Mouse (Mus musculus) brain, embryonic 14.5 days (tissue): ENCODE results near the gene Fstl3. TPM values are rescaled to one million over a fixed set of nuclear protein-coding genes. Genes with fewer than 3 reads are reported as not detected.

Experiments used
- DNase-seq: peaks from one replicate; pipeline ENCODE4 v3.0.0-alpha.2; 2011; ENCODE audit warnings: low read depth
- CTCF ChIP-seq: fragments of 200-500 bp; IDR thresholded peaks from 2 replicates; pipeline ENCODE4 v1.5.1; 2012; ENCODE audit warnings: inconsistent platforms, mild to moderate bottlenecking, moderate library complexity, borderline replicate concordance; ENCODE audit not compliant: insufficient read depth, insufficient read length; ENCODE audit errors: extremely low read depth
- POLR2A ChIP-seq: fragments of 200-500 bp; IDR thresholded peaks from 2 replicates; pipeline ENCODE4 v1.6.1; 2012; ENCODE audit warnings: mild to moderate bottlenecking, inconsistent platforms, borderline replicate concordance; ENCODE audit not compliant: poor library complexity, insufficient read depth, insufficient read length, severe bottlenecking; ENCODE audit errors: extremely low read depth
- polyA plus RNA-seq: library from polyadenylated mRNA; depleted of rRNA; stranded (reverse); fragments of >200 nt; gene quantifications from 2 replicates; pipeline ENCODE4 v1.2.3, GENCODE M21; 2012

Gene Fstl3
- polyA plus RNA-seq, 1 experiment, result 2.2 TPM

- TF ChIP-seq POLR2A, result peak; percentile 96
- peak; percentile 85 for TF ChIP-seq CTCF
- DNase-seq, result peak; percentile 84
Observed at GRCm38 (mm10) chr10:79793051-79793737, 16.1 kb downstream of the Fstl3 start, which contains the start of gene Palm. Palm (plus strand) TSS chr10:79793572.

GRCm38 (mm10) chr10:79793738-79794490 is 16.8 kb downstream of the Fstl3 start:
- TF ChIP-seq CTCF (0 out of 2 replicates have a peak, but pooled peaks have one; percentile 3), POLR2A (no peak)
- peak; percentile 83 for DNase-seq

GRCm38 (mm10) chr10:79794491-79794931 is 17.4 kb downstream of the Fstl3 start:
- TF ChIP-seq CTCF (no peak), POLR2A (no peak)
- DNase-seq, result peak; percentile 58

- DNase-seq, result no peak
- TF ChIP-seq POLR2A (no peak), CTCF (no peak)
Observed at GRCm38 (mm10) chr10:79795905-79796304, 18.8 kb downstream of the Fstl3 start.

GRCm38 (mm10) chr10:79797326-79797725 is 20.3 kb downstream of the Fstl3 start:
- no peak for TF ChIP-seq CTCF
- no peak for TF ChIP-seq POLR2A
- DNase-seq, result peak; percentile 49

- DNase-seq, result no peak
- TF ChIP-seq CTCF (no peak), POLR2A (no peak)
Observed at GRCm38 (mm10) chr10:79798289-79798928, 21.3 kb downstream of the Fstl3 start.

- TF ChIP-seq CTCF (no peak), POLR2A (no peak)
- no peak for DNase-seq
Observed at GRCm38 (mm10) chr10:79800508-79800907, 23.4 kb downstream of the Fstl3 start.

GRCm38 (mm10) chr10:79801837-79802236 is 24.8 kb downstream of the Fstl3 start:
- DNase-seq, result no peak
- no peak for TF ChIP-seq CTCF
- TF ChIP-seq POLR2A, result no peak

- DNase-seq, result peak; percentile 23
- TF ChIP-seq CTCF (no peak), POLR2A (no peak)
Observed at GRCm38 (mm10) chr10:79802331-79802971, 25.4 kb downstream of the Fstl3 start.

- DNase-seq, result peak; percentile 97
Observed at GRCm38 (mm10) chr10:79803716-79804323, 26.7 kb downstream of the Fstl3 start.

More at GRCm38 (mm10) chr10:79803716-79804323, 26.7 kb downstream of the Fstl3 start:
- TF ChIP-seq CTCF (no peak), POLR2A (peak; percentile 25; the same call in 1 of the 2 replicates)
